Mouse (Mus musculus) CH12.LX (cell line): ENCODE measurements around the gene Gbx1. TPM values are rescaled to one million over a fixed set of nuclear protein-coding genes. Genes with fewer than 3 reads are reported as not detected.

Experiments
- DNase-seq: peaks from one replicate; pipeline ENCODE4 v3.0.0-alpha.2; 2013; ENCODE audit errors: extremely low read depth
- H3K27ac ChIP-seq: 2 replicates; pipeline ENCODE4 v1.5.1; 2012; ENCODE audit warnings: low read depth, mild to moderate bottlenecking, control low read depth, moderate library complexity; ENCODE audit not compliant: insufficient read depth
- H3K27me3 ChIP-seq: replicated peaks from 2 replicates; pipeline ENCODE3; 2012; ENCODE audit warnings: inconsistent platforms
- H3K36me3 ChIP-seq, 2 experiments: replicated peaks in 1 of 2; 2 replicates each; pipeline versions ENCODE3 to v1.6.1; 2012; ENCODE audit warnings: inconsistent platforms in 1 of 2, low read length in 1 of 2, mild to moderate bottlenecking in 1 of 2, mixed read lengths in 1 of 2, moderate library complexity in 1 of 2; ENCODE audit not compliant: control insufficient read depth in 1 of 2, insufficient read depth in 1 of 2
- H3K4me1 ChIP-seq, 2 experiments: 2 replicates each; pipeline ENCODE4 v1.6.1; 2012; ENCODE audit warnings: inconsistent platforms in 1 of 2, moderate library complexity in 1 of 2; ENCODE audit not compliant: insufficient read depth in 2 of 2, control insufficient read depth in 1 of 2
- H3K4me2 ChIP-seq: 2 replicates; pipeline ENCODE4 v1.6.1; 2012; ENCODE audit warnings: low read depth, mild to moderate bottlenecking, control low read depth; ENCODE audit not compliant: poor library complexity, insufficient read depth, severe bottlenecking
- H3K4me3 ChIP-seq, 3 experiments: fragments of 150-350 bp in 1 of 3; sonication (generic) in 1 of 3; replicated peaks in 1 of 3; 2 replicates each; pipeline versions ENCODE3 to v1.5.1; 2011 to 2012; ENCODE audit warnings: low read depth in 2 of 3, low read length in 2 of 3, mild to moderate bottlenecking in 2 of 3, moderate library complexity in 2 of 3, control low read depth in 1 of 3, improper control_type of control experiment in 1 of 3, inconsistent platforms in 1 of 3, mixed read lengths in 1 of 3; ENCODE audit not compliant: poor library complexity in 1 of 3
- H3K79me2 ChIP-seq: replicated peaks from 2 replicates; pipeline ENCODE4 v1.6.1; 2012; ENCODE audit warnings: mild to moderate bottlenecking, moderate library complexity; ENCODE audit not compliant: control insufficient read depth, poor library complexity, insufficient read depth, severe bottlenecking; ENCODE audit errors: extremely low read depth
- H3K9ac ChIP-seq: 2 replicates; pipeline ENCODE4 v1.6.1; 2012; ENCODE audit warnings: low read depth, mild to moderate bottlenecking, control low read depth, moderate library complexity; ENCODE audit not compliant: insufficient read depth
- H3K9me3 ChIP-seq: replicated peaks from 2 replicates; pipeline ENCODE3; 2012; ENCODE audit warnings: low read length, inconsistent platforms, mixed read lengths
- BHLHE40 ChIP-seq: IDR thresholded peaks from 2 replicates; pipeline ENCODE4 v1.6.1; 2011; ENCODE audit warnings: mild to moderate bottlenecking, low read depth, low read length, improper control_type of control experiment
- CHD1 ChIP-seq: IDR thresholded peaks from 2 replicates; pipeline ENCODE4 v1.6.1; 2012; ENCODE audit warnings: low read depth, low read length, improper control_type of control experiment, inconsistent platforms
- CHD2 ChIP-seq: IDR thresholded peaks from 2 replicates; pipeline ENCODE4 v1.6.1; 2011; ENCODE audit warnings: low read length, improper control_type of control experiment
- ELF1 ChIP-seq: IDR thresholded peaks from 2 replicates; pipeline ENCODE4 v1.6.1; 2014; ENCODE audit warnings: low read depth, mild to moderate bottlenecking, inconsistent platforms, low read length, improper control_type of control experiment
- JUN ChIP-seq: IDR thresholded peaks from 2 replicates; pipeline ENCODE4 v1.6.1; 2011; ENCODE audit warnings: low read depth, mild to moderate bottlenecking, low read length, improper control_type of control experiment, moderate library complexity; ENCODE audit not compliant: insufficient read depth
- JUND ChIP-seq: conservative IDR thresholded peaks from 2 replicates; pipeline ENCODE4 v1.6.1; 2011; ENCODE audit warnings: low read depth, low read length, improper control_type of control experiment
- KAT2A ChIP-seq: IDR thresholded peaks from 2 replicates; pipeline ENCODE4 v1.6.1; 2012; ENCODE audit warnings: low read length, improper control_type of control experiment, inconsistent platforms; ENCODE audit not compliant: insufficient replicate concordance
- MAX ChIP-seq: IDR thresholded peaks from 2 replicates; pipeline ENCODE4 v1.6.1; 2011; ENCODE audit warnings: low read length, improper control_type of control experiment
- MAZ ChIP-seq: IDR thresholded peaks from 2 replicates; pipeline ENCODE4 v1.6.1; 2012; ENCODE audit warnings: low read depth, mild to moderate bottlenecking, inconsistent platforms, low read length, improper control_type of control experiment, moderate library complexity
- MYC ChIP-seq: IDR thresholded peaks from 2 replicates; pipeline ENCODE4 v1.6.1; 2011; ENCODE audit warnings: low read depth, mild to moderate bottlenecking, improper control_type of control experiment, low read length
- NRF1 ChIP-seq: IDR thresholded peaks from 2 replicates; pipeline ENCODE4 v1.6.1; 2014; ENCODE audit warnings: low read depth, mild to moderate bottlenecking, inconsistent platforms, low read length, improper control_type of control experiment, moderate library complexity
- POLR2A ChIP-seq: IDR thresholded peaks from 2 replicates; pipeline ENCODE4 v1.6.1; 2011; ENCODE audit warnings: low read depth, mild to moderate bottlenecking, improper control_type of control experiment, low read length
- RCOR1 ChIP-seq: conservative IDR thresholded peaks from 2 replicates; pipeline ENCODE4 v1.6.1; 2012; ENCODE audit warnings: low read depth, mild to moderate bottlenecking, inconsistent platforms, low read length, improper control_type of control experiment
- SIN3A ChIP-seq: IDR thresholded peaks from 2 replicates; pipeline ENCODE4 v1.6.1; 2012; ENCODE audit warnings: low read length, improper control_type of control experiment, inconsistent platforms
- SMC3 ChIP-seq: IDR thresholded peaks from 2 replicates; pipeline ENCODE4 v1.6.1; 2011; ENCODE audit warnings: low read depth, low read length, improper control_type of control experiment
- TBP ChIP-seq: conservative IDR thresholded peaks from 2 replicates; pipeline ENCODE4 v1.6.1; 2011; ENCODE audit warnings: low read depth, low read length, improper control_type of control experiment
- USF1 ChIP-seq: IDR thresholded peaks from 2 replicates; pipeline ENCODE4 v1.6.1; 2014; ENCODE audit warnings: low read depth, mild to moderate bottlenecking, inconsistent platforms, low read length, improper control_type of control experiment
- USF2 ChIP-seq: conservative IDR thresholded peaks from 2 replicates; pipeline ENCODE4 v1.6.1; 2011; ENCODE audit warnings: low read depth, low read length, improper control_type of control experiment
- ZNF384 ChIP-seq: IDR thresholded peaks from 2 replicates; pipeline ENCODE4 v1.6.1; 2012; ENCODE audit warnings: low read depth, low read length, improper control_type of control experiment, inconsistent platforms
- dilution Hi-C: fragments of 300-500 bp; cut with MboI; formaldehyde crosslinking; loops from 2 replicates; pipeline ENCODE4 v1.14.3; 2020; ENCODE audit warnings: low sequenced_read_pairs; ENCODE audit not compliant: extremely low pct_unique_long_range_greater_than_20kb, extremely low pct_ligation_motif_present
- in situ Hi-C: fragments of 300-500 bp; cut with MboI; formaldehyde crosslinking; loops from 3 replicates; pipeline ENCODE4 v1.14.3; 2019; ENCODE audit warnings: low sequenced_read_pairs, low pct_ligation_motif_present, low pct_unique_long_range_greater_than_20kb, mixed read lengths
- polyA plus RNA-seq: library from polyadenylated mRNA; unstranded; fragments of >175 nt; gene quantifications from 2 replicates; pipeline ENCODE4 v1.2.1, GENCODE M21; 2012; ENCODE audit warnings: low read depth; ENCODE audit not compliant: insufficient read length
- total RNA-seq, 2 experiments: library from RNA; depleted of rRNA; stranded (reverse); fragments of 300-350 nt in 1 of 2; fragments of >200 nt in 1 of 2; gene quantifications; 2 replicates each; pipeline ENCODE4 v1.2.3; 2012 to 2014

Gene Gbx1
- total and polyA plus RNA-seq, 3 experiments, result 0.08 to 0.13 TPM; not detected in 1

DNA sequence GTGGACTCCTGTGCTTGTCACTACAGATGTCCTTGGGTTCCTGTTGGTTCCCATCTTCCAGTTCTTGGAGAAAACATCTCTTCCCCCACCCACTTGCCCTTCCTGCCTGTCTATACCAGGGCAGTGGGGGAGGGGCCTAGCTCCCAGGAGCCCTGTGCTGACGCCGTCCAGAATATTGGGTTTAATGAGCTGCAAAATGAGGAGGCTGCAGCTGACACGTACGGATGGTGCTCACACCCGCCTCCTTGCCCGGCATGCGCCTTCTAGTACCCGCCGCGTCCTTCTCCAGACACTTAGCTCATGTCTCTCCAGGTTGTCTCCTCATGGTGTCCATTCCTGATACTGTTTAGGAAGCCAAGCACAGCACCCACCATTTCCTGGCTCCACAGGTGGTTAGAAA is 27.9 kb downstream of the Gbx1 start:
- H3K4me3 ChIP-seq, result no peak overlapping the region
- no peak overlapping the region for H3K27ac ChIP-seq
- no peaks in the 10 kb centered on the region for H3K4me1 ChIP-seq
- DNase-seq, result no peak
- H3K79me2 ChIP-seq, result no peaks in the 10 kb centered on the region
- H3K9ac ChIP-seq, result no peak overlapping the region
- peaks cover 46 to 96% of the 10 kb centered on the region in 2 experiments for H3K36me3 ChIP-seq
- no peaks in the 10 kb centered on the region for H3K9me3 ChIP-seq
- in situ Hi-C loops (no loop called here), dilution Hi-C loops (no loop called here)
- no peaks in the 10 kb centered on the region for H3K27me3 ChIP-seq
- TF ChIP-seq MAX (no peak), JUND (no peak), MAZ (no peak), SMC3 (no peak), JUN (no peak), USF2 (no peak), TBP (no peak), KAT2A (no peak), RCOR1 (no peak), USF1 (no peak), MYC (no peak), BHLHE40 (no peak), ZNF384 (no peak), POLR2A (no peak)
- TF ChIP-seq, all 38 proteins: peak for 0
- no peak overlapping the region for H3K4me2 ChIP-seq

DNA sequence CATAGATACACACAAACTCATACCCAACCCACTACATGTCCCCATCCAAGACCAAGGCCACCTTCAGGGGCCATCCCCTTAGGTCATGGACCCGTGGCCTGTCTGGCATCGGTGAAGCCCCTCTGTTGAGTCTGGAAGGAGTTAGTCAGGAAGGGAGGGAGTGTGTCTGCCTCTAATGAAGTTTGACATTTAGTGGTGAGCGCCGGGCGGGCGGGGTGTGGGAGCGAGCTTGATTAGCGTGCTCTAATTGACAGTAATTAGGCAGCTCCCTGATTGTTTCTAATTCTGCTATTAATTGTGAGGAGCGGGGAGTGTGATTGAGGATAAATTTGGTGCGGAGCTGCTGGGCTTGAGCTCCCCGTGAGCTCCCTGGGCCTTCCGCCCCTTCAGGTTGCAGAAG is 29.5 kb downstream of the Gbx1 start:
- no peak overlapping the region for H3K4me3 ChIP-seq
- no peaks in the 10 kb centered on the region for H3K4me1 ChIP-seq
- H3K9me3 ChIP-seq, result no peaks in the 10 kb centered on the region
- no peaks in the 10 kb centered on the region for H3K27me3 ChIP-seq
- H3K36me3 ChIP-seq, result peaks cover 56 to 100% of the 10 kb centered on the region in 2 experiments
- no peak overlapping the region for H3K9ac ChIP-seq
- H3K4me2 ChIP-seq, result no peak overlapping the region
- dilution Hi-C loops (no loop called here), in situ Hi-C loops (no loop called here)
- no peak for DNase-seq
- no peaks in the 10 kb centered on the region for H3K79me2 ChIP-seq
- no peak overlapping the region for H3K27ac ChIP-seq
- TF ChIP-seq SIN3A (no peak), JUN (no peak), ELF1 (no peak), CHD1 (no peak), NRF1 (no peak), CHD2 (no peak)
